Mouse (Mus musculus) hindbrain, embryonic 13.5 days (tissue): Measurements from ENCODE around the gene Gusb. TPM values are rescaled to one million over a fixed set of nuclear protein-coding genes. Genes with fewer than 3 reads are reported as not detected.
A peak's percentile ranks its signal among the peaks of the same experiment; 100 is the strongest.
"Not testable (repeated sequence)": the region's sequence is repeated elsewhere in the genome, so short reads cannot be mapped to it uniquely, and the experiment has no call there.

ENCODE experiments used
- ATAC-seq: fragments of 200-750 bp; cut with Nextera tagmentation; 2 replicates; pipeline ENCODE4 v1.8.0; 2017; ENCODE audit warnings: moderate TSS enrichment; ENCODE audit not compliant: low FRiP score
- H3K27ac ChIP-seq: fragments of 300-500 bp; sonication (generic); 2 replicates; pipeline ENCODE4 v1.5.1; 2015; ENCODE audit warnings: inconsistent platforms, mild to moderate bottlenecking, moderate library complexity
- H3K27me3 ChIP-seq: fragments of 300-500 bp; sonication (generic); 2 replicates; pipeline ENCODE4 v1.6.1; 2015; ENCODE audit warnings: mild to moderate bottlenecking, inconsistent platforms
- H3K36me3 ChIP-seq: fragments of 300-500 bp; sonication (generic); 2 replicates; pipeline ENCODE4 v1.6.1; 2015; ENCODE audit warnings: mild to moderate bottlenecking, inconsistent platforms
- H3K4me1 ChIP-seq: fragments of 300-500 bp; sonication (generic); replicated peaks from 2 replicates; pipeline ENCODE4 v1.6.1; 2015; ENCODE audit warnings: inconsistent platforms
- H3K4me2 ChIP-seq: fragments of 300-500 bp; sonication (generic); 2 replicates; pipeline ENCODE4 v1.6.1; 2015; ENCODE audit warnings: inconsistent platforms, mild to moderate bottlenecking, moderate library complexity
- H3K4me3 ChIP-seq: fragments of 300-500 bp; sonication (generic); 2 replicates; pipeline ENCODE4 v1.5.1; 2015; ENCODE audit warnings: mild to moderate bottlenecking, inconsistent platforms
- H3K9ac ChIP-seq: fragments of 300-500 bp; sonication (generic); 2 replicates; pipeline ENCODE4 v1.6.1; 2015; ENCODE audit warnings: mild to moderate bottlenecking, inconsistent platforms
- H3K9me3 ChIP-seq: fragments of 300-500 bp; sonication (generic); 2 replicates; pipeline ENCODE4 v1.6.1; 2016; ENCODE audit warnings: inconsistent platforms
- WGBS: fragments of 180-500 bp; shearing (Covaris S2); methylation state at CpG from one replicate; pipeline ENCODE4 v1.1.7; 2015; 5-methylcytosine and 5-hydroxymethylcytosine counted together
- polyA plus RNA-seq: library from polyadenylated mRNA; unstranded; fragments of >200 nt; fragmentation: Nextera tagmentation; extraction: Ambion mirVana; gene quantifications from 2 replicates; pipeline ENCODE4 v1.2.1, GENCODE M21; 2015

Gene Gusb
- polyA plus RNA-seq, 1 experiment from 2014 or later = 28.9 TPM

DNA sequence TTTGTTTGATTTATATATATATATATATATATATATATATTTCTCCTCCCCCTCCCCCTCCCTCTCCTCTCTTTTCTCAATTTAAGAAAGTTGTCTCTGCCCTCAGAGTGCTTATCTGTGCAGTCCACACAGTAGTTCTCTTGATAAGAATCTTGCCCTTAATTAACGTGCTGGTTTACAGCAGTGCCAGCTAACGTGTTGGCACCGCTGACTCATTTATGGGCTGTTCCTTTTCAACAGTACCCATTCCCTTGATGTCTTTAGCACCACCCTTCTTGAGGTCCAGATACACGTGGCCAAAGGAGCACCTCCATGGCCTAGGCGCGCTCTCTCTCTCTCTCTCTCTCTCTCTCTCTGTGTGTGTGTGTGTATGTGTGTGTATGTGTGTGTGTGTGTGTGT lies 47.1 kb downstream of the Gusb start:
- no peaks in the 10 kb centered on the region for H3K4me1 ChIP-seq

DNA sequence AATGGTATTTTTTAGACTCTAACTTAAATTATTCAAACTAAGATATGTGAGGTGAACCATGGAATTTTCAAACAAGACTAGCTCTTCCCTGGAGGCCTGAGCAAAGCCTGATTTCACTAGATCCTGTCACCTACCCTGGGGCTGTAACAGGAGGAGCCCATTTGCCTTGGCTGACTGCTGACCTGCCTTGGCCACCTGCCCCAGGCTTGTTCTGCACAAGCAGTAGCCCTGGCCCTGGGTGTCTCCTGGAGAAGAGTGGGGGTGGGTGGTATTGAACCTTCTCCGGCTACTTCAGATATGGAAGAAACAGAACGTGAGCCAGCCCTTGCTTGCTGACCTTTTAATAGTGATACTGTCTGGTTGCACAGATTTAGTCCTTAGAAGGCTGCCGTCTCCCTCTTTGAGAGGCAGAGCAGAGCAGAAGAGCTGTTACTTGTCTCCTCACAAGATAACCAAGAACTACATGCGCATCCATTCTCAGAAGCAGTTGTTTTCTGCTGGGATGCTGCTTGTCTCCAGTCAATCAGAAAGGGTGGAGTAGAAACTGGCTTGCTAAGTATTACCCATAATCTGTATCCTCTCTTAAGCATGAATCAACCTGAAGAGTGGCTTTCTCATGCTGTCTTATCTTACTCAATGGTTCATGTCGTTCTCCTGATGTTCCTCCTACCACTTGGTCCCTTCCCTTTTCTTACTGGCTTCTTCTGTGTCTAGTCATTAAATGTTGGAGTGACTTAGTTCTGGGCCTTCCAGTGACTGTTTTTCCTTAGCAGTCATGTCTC lies 48.2 kb downstream of the Gusb start:
- Histone ChIP-seq H3K27ac (no peak overlapping the region), H3K9ac (no peak overlapping the region), H3K4me1 (no peaks in the 10 kb centered on the region), H3K9me3 (no peaks in the 10 kb centered on the region), H3K4me3 (no peak overlapping the region), H3K27me3 (no peaks in the 10 kb centered on the region), H3K4me2 (no peak overlapping the region), H3K36me3 (peaks cover 2% of the 10 kb centered on the region; the same call in 1 of the 2 replicates)
- ATAC-seq = no peak
- 90% methylated on average over 5 of the region's 5 CpGs for WGBS

More for the DNA sequence above, 47.1 kb downstream of the Gusb start:
- Histone ChIP-seq H3K27me3 (no peaks in the 10 kb centered on the region), H3K27ac (no peak overlapping the region), H3K36me3 (peaks cover 8% of the 10 kb centered on the region; the same call in 1 of the 2 replicates), H3K9ac (no peak overlapping the region), H3K9me3 (no peaks in the 10 kb centered on the region), H3K4me3 (no peak overlapping the region), H3K4me2 (no peak overlapping the region)
- 84% methylated on average over 6 of the region's 6 CpGs for WGBS
- ATAC-seq = no peak

DNA sequence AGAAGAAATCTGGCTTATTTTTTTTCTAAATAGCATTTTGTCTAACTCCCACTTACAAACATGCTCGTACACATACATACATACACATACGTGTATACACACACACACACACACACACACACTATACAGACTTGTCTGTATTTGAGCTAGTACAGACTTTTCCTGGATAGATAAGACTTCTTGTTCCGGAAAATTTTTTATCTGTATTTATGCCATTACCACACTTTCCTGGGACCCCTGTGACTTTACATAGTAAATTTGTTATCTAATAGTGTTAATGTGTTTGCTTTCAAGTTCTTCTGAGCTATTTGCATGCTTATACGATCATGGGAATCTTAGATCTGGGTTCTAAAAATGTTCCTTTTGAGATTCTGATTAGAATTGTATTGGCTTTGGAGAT lies 50.7 kb downstream of the Gusb start:
- Histone ChIP-seq H3K9me3 (no peaks in the 10 kb centered on the region), H3K27ac (no peak overlapping the region), H3K4me3 (no peak overlapping the region), H3K27me3 (no peaks in the 10 kb centered on the region), H3K9ac (no peak overlapping the region), H3K4me1 (no peaks in the 10 kb centered on the region), H3K4me2 (no peak overlapping the region), H3K36me3 (peaks cover 2% of the 10 kb centered on the region; the same call in 1 of the 2 replicates)
- no peak for ATAC-seq
- WGBS = 96% methylated on average over 4 of the region's 4 CpGs

DNA sequence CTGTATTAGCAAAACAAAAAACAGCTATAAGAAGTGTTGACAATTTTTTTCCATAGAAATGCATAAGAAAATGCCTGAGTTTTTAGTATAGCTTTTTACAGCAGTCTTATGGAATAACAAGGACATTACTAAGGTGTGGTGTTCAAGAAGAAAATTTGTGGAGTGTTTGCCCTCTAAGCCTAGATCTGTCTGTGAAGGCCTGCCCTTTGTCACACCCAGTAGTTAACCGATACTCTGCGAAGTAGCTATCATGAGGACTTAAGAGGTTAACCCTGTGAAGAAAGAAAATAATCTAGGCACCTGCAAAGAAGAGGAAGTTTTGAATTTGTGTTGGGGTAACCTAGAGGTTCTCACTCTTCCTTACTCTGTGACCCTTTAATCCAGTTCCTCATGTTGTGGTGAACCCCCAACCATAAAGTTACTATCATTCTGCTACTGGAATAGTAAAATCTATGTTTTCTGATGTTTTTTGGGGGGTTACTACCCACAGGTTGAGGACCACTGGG lies 55.3 kb downstream of the Gusb start:
- no peak for ATAC-seq
- H3K4me3 ChIP-seq = no peak overlapping the region
- no peak overlapping the region for H3K9ac ChIP-seq
- WGBS = 100% methylated on average over 2 of the region's 2 CpGs
- no peaks in the 10 kb centered on the region for H3K27me3 ChIP-seq
- peaks cover 12% of the 10 kb centered on the region for H3K4me1 ChIP-seq
- no peaks in the 10 kb centered on the region for H3K9me3 ChIP-seq
- peaks cover 10% of the 10 kb centered on the region; the same call in 1 of the 2 replicates for H3K36me3 ChIP-seq
- no peak overlapping the region for H3K4me2 ChIP-seq
- H3K27ac ChIP-seq = no peak overlapping the region

DNA sequence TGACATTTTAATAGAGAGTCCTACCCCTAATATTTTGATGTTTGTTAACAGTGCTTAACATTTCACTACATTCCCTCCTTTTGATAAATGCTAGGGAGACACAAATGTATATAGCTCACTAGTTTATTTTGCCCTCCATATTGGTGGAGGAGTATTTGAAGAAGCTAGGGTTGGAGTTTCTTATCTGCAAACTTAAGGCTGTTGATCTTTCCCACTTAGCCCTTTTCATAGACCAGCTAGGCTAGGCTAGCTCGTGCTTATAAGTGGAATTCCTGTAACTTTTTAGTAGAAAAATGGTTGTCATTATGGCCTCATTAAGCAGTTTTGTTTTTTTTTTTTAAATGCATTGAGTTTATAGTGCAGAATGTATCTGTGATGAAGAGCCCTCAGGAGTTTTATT lies 59.4 kb downstream of the Gusb start:
- Histone ChIP-seq H3K9me3 (no peaks in the 10 kb centered on the region), H3K4me2 (no peak overlapping the region), H3K4me3 (0 out of 2 replicates have a peak overlapping the region, but pooled peaks have one; percentile 9), H3K4me1 (peaks cover 13% of the 10 kb centered on the region), H3K27me3 (no peaks in the 10 kb centered on the region), H3K9ac (no peak overlapping the region), H3K27ac (no peak overlapping the region), H3K36me3 (0 out of 2 replicates have a peak, but pooled peaks cover 8% of the 10 kb centered on the region)
- 86% methylated on average over 1 of the region's 1 CpGs for WGBS
- ATAC-seq = no peak

DNA sequence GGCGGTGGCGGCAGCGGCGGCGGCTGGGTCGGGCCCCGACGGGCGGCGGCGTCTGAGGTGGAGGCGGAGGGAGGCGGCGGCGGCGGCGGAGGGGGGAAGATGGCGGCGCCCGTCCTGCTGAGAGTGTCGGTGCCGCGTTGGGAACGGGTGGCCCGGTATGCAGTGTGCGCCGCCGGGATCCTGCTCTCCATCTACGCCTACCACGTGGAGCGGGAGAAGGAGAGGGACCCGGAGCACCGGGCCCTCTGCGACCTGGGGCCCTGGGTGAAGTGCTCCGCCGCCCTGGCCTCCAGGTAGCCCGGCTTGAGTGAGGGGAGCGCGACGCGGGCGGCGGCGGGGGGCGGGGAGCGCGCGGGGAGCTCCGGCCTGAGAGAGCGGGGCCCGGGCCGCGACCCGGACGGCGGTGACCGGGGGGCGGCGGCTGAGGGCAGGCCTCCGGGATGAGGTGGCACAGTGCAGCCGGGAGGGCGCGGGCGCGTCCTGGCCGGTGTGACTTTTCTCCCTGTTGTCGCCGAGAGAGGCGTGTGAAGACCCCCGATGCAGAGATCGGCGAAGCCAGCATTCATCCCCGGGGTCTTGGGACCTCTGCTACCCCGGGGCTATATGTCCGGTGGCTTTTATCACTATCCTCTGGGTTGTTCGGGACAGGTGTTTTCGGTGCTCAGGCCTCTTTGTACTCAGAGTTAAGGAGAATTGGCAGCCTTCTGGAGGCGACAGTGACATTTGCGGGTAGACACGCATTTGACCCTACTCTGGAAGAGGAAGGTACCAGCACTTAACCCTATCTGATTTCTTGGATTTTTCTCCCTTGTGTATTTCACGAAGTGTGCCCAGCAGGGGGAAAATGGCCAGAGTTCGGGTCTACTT lies 60.5 kb downstream of the Gusb start:
- WGBS = under 1% methylated on average over 37 of the region's 82 CpGs
- Histone ChIP-seq H3K27ac (peak overlapping the region; percentile 83), H3K9ac (peak overlapping the region; percentile 90), H3K4me3 (peak overlapping the region; percentile 94), H3K4me2 (peak overlapping the region; percentile 76), H3K4me1 (peaks cover 13% of the 10 kb centered on the region)
- not testable (repeated sequence) for H3K27me3 ChIP-seq, H3K9me3 ChIP-seq, H3K36me3 ChIP-seq
- ATAC-seq = peak; percentile 75

DNA sequence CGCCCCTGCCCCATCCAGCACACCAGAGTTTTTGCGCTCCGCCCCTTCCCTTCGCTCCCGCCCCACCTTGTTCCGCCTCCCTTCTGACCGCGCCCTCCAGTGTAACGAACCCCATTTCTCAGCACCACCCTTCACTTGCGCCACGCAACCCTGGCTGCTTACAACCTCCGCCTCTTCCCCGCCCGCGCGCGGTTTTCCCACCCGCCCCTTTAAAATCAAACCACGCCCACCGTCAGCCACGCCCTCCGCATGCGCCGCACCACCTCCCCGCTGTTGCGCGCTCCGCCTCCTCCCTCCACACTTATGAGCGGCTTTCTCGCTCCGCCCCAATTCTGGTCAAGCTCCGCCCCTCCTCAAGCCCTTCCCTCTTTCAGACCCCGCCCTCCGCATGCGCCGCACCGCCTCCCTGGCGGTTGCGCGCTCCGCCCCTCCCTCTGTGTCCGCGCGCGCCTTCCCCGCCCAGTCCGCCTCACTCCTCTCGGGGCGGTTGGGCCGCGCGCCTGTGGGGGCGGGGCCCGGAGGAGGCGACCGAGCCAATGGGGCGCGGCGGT lies 61.3 kb downstream of the Gusb start, which contains the start of gene Vkorc1l1:
Gene Vkorc1l1 (plus strand): TSS at position 476 of the 551 bp plus-strand sequence.
- WGBS = 2% methylated on average over 59 of the region's 59 CpGs
- ATAC-seq = peak; percentile 96

DNA sequence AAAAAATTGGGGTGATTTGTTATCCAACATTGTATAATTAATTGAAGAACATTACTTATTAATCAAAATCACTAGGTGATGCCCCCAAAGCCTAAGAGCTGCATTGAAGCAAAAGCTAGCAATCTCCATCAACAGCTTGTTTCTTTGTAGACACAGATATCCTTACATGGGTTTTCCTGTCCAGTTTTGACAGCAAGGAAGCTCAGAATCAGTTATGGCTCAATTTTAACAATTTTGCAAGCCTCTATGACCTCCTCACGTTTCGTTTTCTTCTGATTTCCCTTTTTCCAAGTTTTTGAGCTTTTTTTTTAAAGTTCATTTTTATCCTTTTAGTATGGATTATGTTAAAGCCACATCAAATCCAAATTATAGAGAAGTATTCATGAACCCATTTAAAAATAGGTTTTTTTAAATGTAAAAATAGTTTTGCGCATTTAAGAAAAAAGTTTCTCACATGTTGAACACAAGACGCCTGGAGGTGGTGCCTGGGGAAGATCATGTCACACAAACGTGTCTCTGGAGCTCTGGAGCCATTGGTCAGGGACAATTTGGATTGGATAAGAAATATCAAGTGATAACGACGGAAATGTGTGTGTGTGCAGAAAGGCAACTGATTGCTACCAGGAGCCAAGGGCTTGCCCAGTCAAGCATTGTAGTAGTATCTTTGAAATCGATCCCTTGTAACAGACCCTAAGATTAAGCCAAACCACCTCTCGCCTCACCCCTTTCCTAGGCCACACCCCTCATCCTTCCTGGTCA lies 61.9 kb downstream of the Gusb start:
- peak overlapping the region; percentile 94 for H3K4me3 ChIP-seq
- H3K27ac ChIP-seq = peak overlapping the region; percentile 76
- H3K4me2 ChIP-seq = peak overlapping the region; percentile 51
- 8% methylated on average over 9 of the region's 9 CpGs for WGBS
- peaks cover 11% of the 10 kb centered on the region for H3K4me1 ChIP-seq
- H3K9ac ChIP-seq = peak overlapping the region; percentile 53
- H3K27me3 ChIP-seq = no peaks in the 10 kb centered on the region
- no peaks in the 10 kb centered on the region for H3K9me3 ChIP-seq
- ATAC-seq = no peak
- 0 out of 2 replicates have a peak, but pooled peaks cover 8% of the 10 kb centered on the region for H3K36me3 ChIP-seq

More for the DNA sequence above, 61.3 kb downstream of the Gusb start, which contains the start of gene Vkorc1l1:
- no peaks in the 10 kb centered on the region for H3K9me3 ChIP-seq
- H3K27ac ChIP-seq = peak within 1 kb of the TSS; percentile 83
- H3K27me3 ChIP-seq = no peaks in the 10 kb centered on the region
- H3K36me3 ChIP-seq = 0 out of 2 replicates have a peak, but pooled peaks cover 8% of the 10 kb centered on the region
- H3K9ac ChIP-seq = peak within 1 kb of the TSS; percentile 90
- H3K4me1 ChIP-seq = peaks cover 13% of the 10 kb centered on the region
- peak within 1 kb of the TSS; percentile 94 for H3K4me3 ChIP-seq
- H3K4me2 ChIP-seq = peak within 1 kb of the TSS; percentile 76

DNA sequence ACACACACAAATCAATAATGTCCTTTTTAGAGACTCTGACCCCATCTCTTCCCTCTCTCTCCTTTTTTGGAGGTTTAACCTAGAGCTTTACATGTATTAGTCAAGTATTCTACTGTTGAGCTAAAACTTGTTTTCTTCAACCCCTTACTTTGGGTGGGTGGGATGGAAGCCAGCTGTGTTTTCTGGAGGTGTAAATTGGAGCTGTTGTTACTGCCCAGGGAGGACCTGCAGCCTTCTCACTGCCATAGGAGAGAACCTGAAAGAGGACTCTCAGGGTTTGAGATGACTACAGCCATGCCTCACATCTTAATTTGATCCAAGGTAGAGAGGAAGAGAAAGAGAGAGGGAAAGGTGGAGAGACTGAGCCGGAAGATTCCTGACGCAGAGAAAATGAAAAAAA lies 62.6 kb downstream of the Gusb start:
- Histone ChIP-seq H3K9ac (no peak overlapping the region), H3K36me3 (0 out of 2 replicates have a peak, but pooled peaks cover 4% of the 10 kb centered on the region), H3K4me2 (no peak overlapping the region), H3K4me3 (no peak overlapping the region), H3K27ac (no peak overlapping the region), H3K9me3 (no peaks in the 10 kb centered on the region), H3K4me1 (peaks cover 11% of the 10 kb centered on the region), H3K27me3 (no peaks in the 10 kb centered on the region)
- 75% methylated on average over 2 of the region's 2 CpGs for WGBS
- ATAC-seq = no peak
